Mouse (Mus musculus): ENCODE results near the gene Olfr1124. TPM values are rescaled to one million over a fixed set of nuclear protein-coding genes. Genes with fewer than 3 reads are reported as not detected.
"Not testable (repeated sequence)": the region's sequence is repeated elsewhere in the genome, so short reads cannot be mapped to it uniquely, and the experiment has no call there.

Gene Olfr1124
- 0.08 and 0.09 TPM in 2 replicates for polyA plus RNA-seq (2016; fragmentation: Nextera tagmentation; extraction: Ambion mirVana)

DNA sequence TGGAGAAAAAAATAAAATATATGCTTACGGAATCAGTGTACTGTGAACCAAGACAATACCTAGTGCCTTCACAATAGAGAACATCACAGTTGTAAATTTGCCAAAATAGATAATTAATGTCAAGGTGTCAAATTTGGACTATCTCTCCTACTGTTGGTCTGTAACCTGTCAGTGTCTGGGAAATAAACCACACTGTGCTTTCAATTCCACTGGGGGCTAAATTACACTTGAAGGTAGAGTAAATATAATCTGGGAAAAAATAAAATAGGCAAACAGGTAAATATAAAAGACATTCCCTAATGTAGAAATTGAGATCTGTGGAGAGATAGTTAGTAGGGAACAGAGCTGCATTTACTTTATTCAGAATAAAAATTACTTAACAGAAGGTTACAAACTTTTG, at the start of gene Olfr1124:
TSS of gene Olfr1124 (plus strand) at position 301 of the 400 bp plus-strand sequence.
- H3K27me3 ChIP-seq, result no peaks in the 10 kb centered on the region
- WGBS, result 98% methylated on average over 1 of the region's 1 CpGs
- no peaks in the 10 kb centered on the region for H3K4me1 ChIP-seq (replicated peaks)
- no peak within 1 kb of the TSS for H3K4me2 ChIP-seq
- H3K27ac ChIP-seq, result no peak within 1 kb of the TSS
- no peak for ATAC-seq (ENCODE audit: insufficient number of reproducible peaks, insufficient read depth, low FRiP score, low TSS enrichment, low read depth)
- no peaks in the 10 kb centered on the region for H3K9me3 ChIP-seq
- no peaks in the 10 kb centered on the region for H3K36me3 ChIP-seq
- H3K9ac ChIP-seq (replicated peaks), result no peak within 1 kb of the TSS
- H3K4me3 ChIP-seq (replicated peaks), result no peak within 1 kb of the TSS

DNA sequence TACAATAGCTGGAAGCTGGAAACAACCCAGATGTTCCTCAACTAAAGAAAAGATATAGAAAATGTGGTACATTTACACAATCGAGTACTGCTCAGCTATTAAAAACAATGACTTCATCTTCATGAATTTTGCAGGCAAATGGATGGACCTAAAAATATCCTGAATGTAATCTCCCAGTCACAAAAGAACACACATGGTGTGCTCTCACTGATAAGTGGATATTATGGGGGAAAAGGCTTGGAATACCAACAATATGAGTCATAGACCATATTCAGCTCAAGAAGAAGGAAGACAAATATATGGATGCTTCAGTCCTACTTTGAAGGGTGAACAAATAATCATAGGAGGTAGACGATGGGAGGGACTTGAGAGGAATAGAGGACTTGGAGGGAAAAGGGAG, 46.1 kb upstream of the Olfr1124 start:
- no peak for ATAC-seq (ENCODE audit: insufficient number of reproducible peaks, insufficient read depth, low FRiP score, low TSS enrichment, low read depth)
- WGBS, result 90% methylated on average over 2 of the region's 2 CpGs
- Histone ChIP-seq H3K9me3 (no peaks in the 10 kb centered on the region), H3K4me3 (replicated peaks) (no peak overlapping the region), H3K36me3 (no peaks in the 10 kb centered on the region), H3K9ac (replicated peaks) (no peak overlapping the region), H3K4me2 (no peak overlapping the region), H3K27me3 (no peaks in the 10 kb centered on the region), H3K27ac (no peak overlapping the region), H3K4me1 (replicated peaks) (no peaks in the 10 kb centered on the region)

DNA sequence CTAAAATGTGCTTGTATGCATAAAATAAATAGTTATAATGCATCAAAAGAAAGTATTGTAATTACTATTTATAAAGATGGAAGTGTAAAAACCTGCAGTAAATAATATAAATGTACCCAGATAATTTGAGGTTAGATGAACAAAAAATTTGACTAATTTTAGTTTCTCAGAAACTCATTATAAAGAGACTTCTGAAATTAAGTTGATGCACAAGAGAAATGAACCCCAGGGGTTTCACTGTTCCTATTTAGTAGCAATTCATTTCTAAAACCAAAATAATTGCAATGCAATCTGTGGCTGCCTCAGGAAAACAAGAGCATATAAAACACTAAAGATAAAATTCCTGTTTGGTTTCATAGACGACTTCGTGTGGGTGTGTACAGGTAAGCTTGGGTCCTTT, 44.5 kb upstream of the Olfr1124 start, which contains the start of gene Olfr1122:
TSS of gene Olfr1122 (plus strand) at position 301 of the 400 bp plus-strand sequence.
- no peak for ATAC-seq (ENCODE audit: insufficient number of reproducible peaks, insufficient read depth, low FRiP score, low TSS enrichment, low read depth)
- no peak within 1 kb of the TSS for H3K9ac ChIP-seq (replicated peaks)
- no peak within 1 kb of the TSS for H3K27ac ChIP-seq
- H3K27me3 ChIP-seq, result no peaks in the 10 kb centered on the region
- no peaks in the 10 kb centered on the region for H3K4me1 ChIP-seq (replicated peaks)
- no peak within 1 kb of the TSS for H3K4me3 ChIP-seq (replicated peaks)
- WGBS, result 82% methylated on average over 2 of the region's 2 CpGs
- H3K9me3 ChIP-seq, result no peaks in the 10 kb centered on the region
- no peaks in the 10 kb centered on the region for H3K36me3 ChIP-seq
- no peak within 1 kb of the TSS for H3K4me2 ChIP-seq

DNA sequence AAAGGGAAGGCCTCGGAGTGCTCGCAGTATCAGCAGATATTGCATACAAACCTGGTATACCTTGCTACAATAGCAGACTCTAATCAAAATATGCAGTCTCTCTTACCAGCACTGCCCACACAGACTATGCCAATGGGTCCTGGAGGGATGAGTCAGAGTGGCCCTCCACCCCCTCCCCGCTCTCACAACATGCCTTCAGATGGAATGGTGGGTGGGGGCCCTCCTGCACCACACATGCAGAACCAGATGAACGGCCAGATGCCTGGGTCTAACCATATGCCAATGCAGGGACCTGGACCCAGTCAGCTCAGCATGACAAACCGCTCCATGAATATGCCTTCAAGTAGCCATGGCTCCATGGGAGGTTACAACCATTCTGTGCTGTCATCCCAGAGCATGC, 36.5 kb upstream of the Olfr1124 start:
- H3K36me3 ChIP-seq; H3K27ac ChIP-seq; H3K9ac ChIP-seq (replicated peaks); ATAC-seq (ENCODE audit: insufficient number of reproducible peaks, insufficient read depth, low FRiP score, low TSS enrichment, low read depth); H3K4me1 ChIP-seq (replicated peaks); H3K9me3 ChIP-seq; H3K4me3 ChIP-seq (replicated peaks); H3K27me3 ChIP-seq; H3K4me2 ChIP-seq: not testable (repeated sequence)
- 94% methylated on average over 5 of the region's 5 CpGs for WGBS

DNA sequence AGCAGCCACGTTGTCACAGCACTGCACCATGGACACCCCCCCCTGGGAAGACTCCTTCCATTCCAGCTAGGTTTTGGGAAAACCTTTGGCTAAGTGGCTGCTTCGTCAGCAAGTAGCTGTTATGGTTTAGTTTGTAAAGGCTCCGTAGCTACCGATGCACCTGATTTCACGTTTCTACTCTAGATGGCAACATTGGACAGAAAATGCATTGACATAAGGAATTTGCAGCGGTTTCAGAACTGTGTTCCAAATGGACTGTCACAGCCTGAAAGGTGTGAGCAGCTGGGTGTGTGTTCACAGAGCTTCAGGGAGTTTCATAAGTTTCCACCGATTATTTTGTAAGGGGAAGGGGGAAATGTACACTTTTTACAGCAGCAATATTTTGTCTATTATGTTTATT, 35.4 kb upstream of the Olfr1124 start:
- not testable (repeated sequence) for H3K4me3 ChIP-seq (replicated peaks); H3K9ac ChIP-seq (replicated peaks); H3K4me2 ChIP-seq; H3K27ac ChIP-seq; H3K27me3 ChIP-seq; H3K4me1 ChIP-seq (replicated peaks); H3K9me3 ChIP-seq; H3K36me3 ChIP-seq; ATAC-seq (ENCODE audit: insufficient number of reproducible peaks, insufficient read depth, low FRiP score, low TSS enrichment, low read depth)
- WGBS, result 88% methylated on average over 7 of the region's 7 CpGs

DNA sequence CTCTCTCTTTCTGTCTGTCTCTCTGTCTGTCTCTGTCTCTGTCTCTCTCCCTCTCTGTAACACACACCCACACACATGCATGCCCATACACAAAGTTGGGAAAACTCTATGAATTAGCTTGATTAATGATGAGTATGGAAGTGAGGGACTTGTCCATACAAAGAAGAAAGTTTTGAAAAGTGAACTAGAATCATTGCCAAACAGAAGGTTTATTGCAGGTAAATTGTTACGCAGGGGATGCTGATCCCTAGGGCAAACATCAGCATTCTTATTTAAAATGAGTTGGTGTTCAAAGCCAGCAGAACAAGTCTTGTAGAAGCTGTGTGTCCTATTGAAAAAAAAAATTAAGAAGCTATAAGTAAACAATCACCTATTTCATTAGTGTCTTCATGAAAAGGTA, 13.7 kb upstream of the Olfr1124 start, which contains the start of gene Olfr1123:
TSS of gene Olfr1123 (plus strand) at position 301 of the 400 bp plus-strand sequence.
- 80% methylated on average over 1 of the region's 1 CpGs for WGBS
- H3K36me3 ChIP-seq, result no peaks in the 10 kb centered on the region
- no peak within 1 kb of the TSS for H3K27ac ChIP-seq
- H3K9me3 ChIP-seq, result no peaks in the 10 kb centered on the region
- ATAC-seq (ENCODE audit: insufficient number of reproducible peaks, insufficient read depth, low FRiP score, low TSS enrichment, low read depth), result no peak
- no peaks in the 10 kb centered on the region for H3K27me3 ChIP-seq
- no peak within 1 kb of the TSS for H3K9ac ChIP-seq (replicated peaks)
- no peaks in the 10 kb centered on the region for H3K4me1 ChIP-seq (replicated peaks)
- no peak within 1 kb of the TSS for H3K4me2 ChIP-seq
- H3K4me3 ChIP-seq (replicated peaks), result no peak within 1 kb of the TSS

DNA sequence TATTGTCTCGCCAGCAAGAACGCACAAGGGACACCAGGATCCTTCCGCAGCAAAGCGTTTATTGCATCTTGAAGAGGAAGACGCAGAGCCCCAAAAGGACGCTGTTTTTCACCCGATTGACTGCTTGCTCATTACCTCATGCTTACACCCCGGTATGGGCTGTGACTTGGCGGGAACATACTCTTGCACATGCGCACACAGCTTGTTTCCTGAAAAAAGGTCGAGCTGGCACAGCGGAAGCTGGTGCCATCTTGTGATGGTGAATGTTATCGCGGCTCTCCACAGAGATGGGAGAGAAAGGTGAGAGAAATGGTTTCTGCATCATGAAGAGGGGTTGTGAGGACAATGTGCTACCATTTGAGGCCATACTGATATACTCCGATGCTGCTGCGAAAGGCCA, 7.7 kb downstream of the Olfr1124 start:
- H3K9ac ChIP-seq (replicated peaks), result no peak overlapping the region
- H3K4me1 ChIP-seq (replicated peaks), result no peaks in the 10 kb centered on the region
- H3K4me3 ChIP-seq (replicated peaks), result no peak overlapping the region
- no peaks in the 10 kb centered on the region for H3K36me3 ChIP-seq
- H3K4me2 ChIP-seq, result no peak overlapping the region
- no peaks in the 10 kb centered on the region for H3K9me3 ChIP-seq
- H3K27me3 ChIP-seq, result no peaks in the 10 kb centered on the region
- no peak overlapping the region for H3K27ac ChIP-seq
- no peak for ATAC-seq (ENCODE audit: insufficient number of reproducible peaks, insufficient read depth, low FRiP score, low TSS enrichment, low read depth)
- 92% methylated on average over 16 of the region's 16 CpGs for WGBS

DNA sequence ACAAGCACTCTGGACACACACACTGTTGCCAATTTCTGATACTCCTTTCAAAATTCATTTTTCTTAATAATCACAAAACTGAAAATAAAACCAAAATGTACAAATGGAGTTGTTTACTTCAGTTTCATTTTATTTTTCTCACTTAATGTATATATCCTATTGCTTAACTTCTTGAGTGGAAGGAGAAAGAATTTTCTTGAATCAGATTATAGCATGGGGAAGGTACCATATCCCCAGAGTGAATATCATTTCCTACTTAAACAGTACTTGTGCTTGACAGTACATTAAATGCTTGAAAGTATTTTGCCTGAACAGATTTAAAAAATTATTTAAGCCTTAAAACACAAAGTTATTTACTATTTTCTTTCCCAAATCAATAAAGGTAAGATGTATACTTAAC, 23.6 kb downstream of the Olfr1124 start, which contains the start of gene Olfr1126:
TSS of gene Olfr1126 (plus strand) at position 301 of the 400 bp plus-strand sequence.
- H3K4me2 ChIP-seq, result no peak within 1 kb of the TSS
- ATAC-seq (ENCODE audit: insufficient number of reproducible peaks, insufficient read depth, low FRiP score, low TSS enrichment, low read depth), result no peak

DNA sequence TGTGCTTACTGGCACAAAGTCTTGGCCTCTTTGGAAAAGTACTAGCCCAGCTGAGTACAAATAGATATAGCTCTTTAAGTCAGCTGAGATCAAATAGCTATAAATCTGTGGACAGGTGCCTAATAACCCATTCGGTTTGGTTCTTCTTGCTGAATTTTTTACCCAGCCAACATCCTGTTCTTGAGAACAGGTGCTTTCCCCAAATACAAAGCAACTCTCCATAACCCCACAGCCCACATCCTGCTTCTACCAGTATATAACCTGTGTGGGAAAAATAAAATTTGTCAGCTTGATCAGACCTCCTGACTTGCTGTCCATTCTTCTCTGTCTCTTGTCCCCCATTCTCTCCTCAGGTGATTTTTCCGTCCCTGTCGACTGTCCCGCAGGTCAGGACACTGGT, 31.7 kb downstream of the Olfr1124 start:
- Histone ChIP-seq H3K27me3 (no peaks in the 10 kb centered on the region), H3K9me3 (0 out of 2 replicates have a peak, but pooled peaks cover 3% of the 10 kb centered on the region), H3K4me1 (replicated peaks) (no peaks in the 10 kb centered on the region), H3K4me3 (replicated peaks) (no peak overlapping the region), H3K9ac (replicated peaks) (no peak overlapping the region), H3K27ac (no peak overlapping the region), H3K4me2 (no peak overlapping the region), H3K36me3 (no peaks in the 10 kb centered on the region)
- 93% methylated on average over 4 of the region's 4 CpGs for WGBS
- ATAC-seq (ENCODE audit: insufficient number of reproducible peaks, insufficient read depth, low FRiP score, low TSS enrichment, low read depth), result no peak

More for the DNA sequence above, 23.6 kb downstream of the Olfr1124 start, which contains the start of gene Olfr1126:
- no peaks in the 10 kb centered on the region for H3K36me3 ChIP-seq
- no peaks in the 10 kb centered on the region for H3K9me3 ChIP-seq
- H3K27ac ChIP-seq, result no peak within 1 kb of the TSS
- no peak within 1 kb of the TSS for H3K9ac ChIP-seq (replicated peaks)
- H3K4me3 ChIP-seq (replicated peaks), result no peak within 1 kb of the TSS
- H3K4me1 ChIP-seq (replicated peaks), result no peaks in the 10 kb centered on the region
- no peaks in the 10 kb centered on the region for H3K27me3 ChIP-seq

DNA sequence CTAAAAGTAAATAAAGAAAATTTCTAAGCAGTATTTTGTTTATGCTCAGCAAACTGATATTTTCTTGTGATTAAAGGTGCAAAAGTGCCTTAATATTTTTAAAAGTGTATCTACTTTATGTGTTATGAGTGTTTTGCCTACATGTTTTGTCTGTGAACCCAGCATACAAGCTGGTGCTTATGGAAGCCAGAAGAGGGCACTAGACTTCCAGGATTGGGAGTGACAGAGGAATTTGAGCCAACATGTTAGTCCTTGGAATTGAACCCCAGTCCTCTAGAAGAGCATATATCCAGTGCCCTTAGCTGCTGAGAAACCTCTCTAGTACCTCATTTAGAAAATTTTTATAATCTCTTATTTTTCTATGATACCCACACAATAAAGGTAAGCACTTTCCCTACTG, 50.1 kb downstream of the Olfr1124 start:
- H3K9ac ChIP-seq (replicated peaks), result no peak overlapping the region
- H3K9me3 ChIP-seq, result no peaks in the 10 kb centered on the region
- no peak for ATAC-seq (ENCODE audit: insufficient number of reproducible peaks, insufficient read depth, low FRiP score, low TSS enrichment, low read depth)
- no peak overlapping the region for H3K27ac ChIP-seq
- H3K4me3 ChIP-seq (replicated peaks), result no peak overlapping the region
- H3K4me2 ChIP-seq, result no peak overlapping the region
- H3K4me1 ChIP-seq (replicated peaks), result no peaks in the 10 kb centered on the region
- no peaks in the 10 kb centered on the region for H3K27me3 ChIP-seq
- no peaks in the 10 kb centered on the region for H3K36me3 ChIP-seq

DNA sequence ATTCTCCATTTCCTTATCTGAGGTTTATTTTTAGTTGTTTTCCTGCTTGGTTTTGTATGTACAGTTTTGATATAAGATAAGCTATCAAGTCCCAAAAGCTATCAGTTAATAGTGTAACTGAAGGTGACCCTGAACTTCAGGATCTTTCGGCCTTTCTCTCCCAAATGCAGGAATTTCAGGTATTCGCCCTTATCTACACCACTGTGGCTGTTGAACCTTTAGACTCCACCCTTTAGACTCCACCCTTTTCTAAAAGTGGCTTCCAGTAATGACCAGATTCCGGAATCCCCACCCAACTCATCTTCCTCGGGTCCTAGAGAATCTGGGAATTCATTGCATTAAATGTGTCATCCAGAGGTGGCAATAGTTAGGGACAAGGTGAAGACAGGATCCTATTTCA, 51.1 kb downstream of the Olfr1124 start:
- H3K9ac ChIP-seq (replicated peaks), result no peak overlapping the region
- H3K27ac ChIP-seq, result no peak overlapping the region
- H3K36me3 ChIP-seq, result no peaks in the 10 kb centered on the region
- ATAC-seq (ENCODE audit: insufficient number of reproducible peaks, insufficient read depth, low FRiP score, low TSS enrichment, low read depth), result no peak
- H3K4me1 ChIP-seq (replicated peaks), result no peaks in the 10 kb centered on the region
- H3K27me3 ChIP-seq, result no peaks in the 10 kb centered on the region
- H3K4me3 ChIP-seq (replicated peaks), result no peak overlapping the region
- no peaks in the 10 kb centered on the region for H3K9me3 ChIP-seq
- H3K4me2 ChIP-seq, result no peak overlapping the region
- 87% methylated on average over 4 of the region's 4 CpGs for WGBS

DNA sequence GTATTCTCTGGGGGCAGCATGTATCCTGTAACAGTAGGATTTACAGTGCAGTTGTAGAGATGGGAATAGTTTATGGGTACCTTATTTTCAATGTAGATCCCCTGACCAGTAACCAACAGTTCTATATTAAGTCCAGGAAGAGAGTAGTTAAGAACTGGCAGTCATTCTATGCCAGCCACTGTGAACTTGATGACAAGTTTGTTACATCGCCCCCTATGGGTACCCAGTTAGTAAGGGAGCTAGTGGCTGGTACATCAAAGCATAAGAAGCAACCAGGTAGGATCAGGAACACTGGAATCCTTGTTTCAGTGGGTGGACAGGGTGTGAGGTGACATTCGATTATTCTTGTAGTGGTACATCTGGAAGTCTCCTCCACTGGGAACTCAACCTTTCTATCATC, 52.2 kb downstream of the Olfr1124 start:
- ATAC-seq (ENCODE audit: insufficient number of reproducible peaks, insufficient read depth, low FRiP score, low TSS enrichment, low read depth), result no peak

More for the DNA sequence above, 52.2 kb downstream of the Olfr1124 start:
- Histone ChIP-seq H3K27me3 (no peaks in the 10 kb centered on the region), H3K36me3 (no peaks in the 10 kb centered on the region), H3K27ac (no peak overlapping the region), H3K4me1 (replicated peaks) (no peaks in the 10 kb centered on the region), H3K4me3 (replicated peaks) (no peak overlapping the region), H3K9me3 (no peaks in the 10 kb centered on the region), H3K9ac (replicated peaks) (no peak overlapping the region), H3K4me2 (no peak overlapping the region)
- WGBS, result 80% methylated on average over 2 of the region's 2 CpGs

Measured in limb, embryonic 12.5 days (tissue).